Mouse (Mus musculus): ENCODE measurements around the gene Ces1g.

Gene Ces1g

GRCm38 (mm10) chr8:93337207-93337606 is at the start of gene Ces1g:
TSS of gene Ces1g (minus strand) at chr8:93337308.
- DNase-seq: no peak

- no peak for DNase-seq
These were observed 42.5 kb upstream of the Ces1g start, which contains the start of gene Ces1h for GRCm38 (mm10) chr8:93379625-93380024. TSS of gene Ces1h (minus strand) at chr8:93379725.

- DNase-seq: no peak
These were observed 32.4 kb upstream of the Ces1g start for GRCm38 (mm10) chr8:93369481-93369880.

GRCm38 (mm10) chr8:93360113-93360512 is 23.0 kb upstream of the Ces1g start:
- DNase-seq: no peak

GRCm38 (mm10) chr8:93339531-93339930 is 2.4 kb upstream of the Ces1g start:
- DNase-seq: no peak

GRCm38 (mm10) chr8:93332703-93333102 is 4.4 kb downstream of the Ces1g start:
- no peak for DNase-seq

GRCm38 (mm10) chr8:93331151-93331550 is 6.0 kb downstream of the Ces1g start:
- DNase-seq: no peak

GRCm38 (mm10) chr8:93325123-93325522 is 12.0 kb downstream of the Ces1g start:
- DNase-seq: no peak

GRCm38 (mm10) chr8:93317031-93317430 is 20.1 kb downstream of the Ces1g start:
- DNase-seq: no peak

- no peak for DNase-seq
These were observed 21.6 kb downstream of the Ces1g start for GRCm38 (mm10) chr8:93315557-93315956.

- DNase-seq: no peak
These were observed 53.2 kb downstream of the Ces1g start for GRCm38 (mm10) chr8:93283896-93284295.

- no peak for DNase-seq
These were observed 54.8 kb downstream of the Ces1g start for GRCm38 (mm10) chr8:93282349-93282748.

GRCm38 (mm10) chr8:93279556-93279955 is 57.6 kb downstream of the Ces1g start, which contains the start of gene Ces1f:
TSS of gene Ces1f (minus strand) at chr8:93279747.
- no peak for DNase-seq

GRCm38 (mm10) chr8:93278176-93278805 is 58.8 kb downstream of the Ces1g start:
- no peak for DNase-seq

- no peak for DNase-seq
These were observed 62.5 kb downstream of the Ces1g start for GRCm38 (mm10) chr8:93274609-93275008.

GRCm38 (mm10) chr8:93273321-93273720 is 63.8 kb downstream of the Ces1g start:
- no peak for DNase-seq

- no peak for DNase-seq
These were observed 64.4 kb downstream of the Ces1g start for GRCm38 (mm10) chr8:93272686-93273085.

- no peak for DNase-seq
These were observed 75.7 kb downstream of the Ces1g start for GRCm38 (mm10) chr8:93261436-93261835.

GRCm38 (mm10) chr8:93252400-93252925 is 84.6 kb downstream of the Ces1g start:
- DNase-seq: no peak

Measured in thymus, postnatal 4 days (tissue).